Mouse (Mus musculus) heart, postnatal 0 days (tissue): Measurements from ENCODE around the gene Hoxb5. TPM values are rescaled to one million over a fixed set of nuclear protein-coding genes. Genes with fewer than 3 reads are reported as not detected.
A peak's percentile ranks its signal among the peaks of the same experiment; 100 is the strongest.

Experiments used
- ATAC-seq: fragments of 200-750 bp; cut with Nextera tagmentation; 2 replicates; pipeline ENCODE4 v1.8.0; 2017; ENCODE audit warnings: low read depth, moderate number of reproducible peaks, moderate library complexity; ENCODE audit not compliant: insufficient read depth
- DNase-seq: peaks from one replicate; pipeline ENCODE4 v3.0.0-alpha.2; 2016; ENCODE audit warnings: low spot score
- H3K27ac ChIP-seq: fragments of 300-500 bp; sonication (generic); 2 replicates; pipeline ENCODE4 v1.5.1; 2014; ENCODE audit warnings: low read depth, mild to moderate bottlenecking
- H3K27me3 ChIP-seq: fragments of 300-500 bp; sonication (generic); 2 replicates; pipeline ENCODE4 v1.6.1; 2014; ENCODE audit warnings: low read length, mixed read lengths; ENCODE audit not compliant: control insufficient read depth, insufficient read depth
- H3K36me3 ChIP-seq: fragments of 300-500 bp; sonication (generic); replicated peaks from 2 replicates; pipeline ENCODE4 v1.6.1; 2014; ENCODE audit warnings: low read length, mixed read lengths; ENCODE audit not compliant: control insufficient read depth, insufficient read depth
- H3K4me1 ChIP-seq: fragments of 300-500 bp; sonication (generic); 2 replicates; pipeline ENCODE4 v1.6.1; 2014; ENCODE audit warnings: antibody characterized with exemption; ENCODE audit not compliant: control insufficient read depth, insufficient read depth
- H3K4me2 ChIP-seq: fragments of 300-500 bp; sonication (generic); 2 replicates; pipeline ENCODE4 v1.6.1; 2014; ENCODE audit warnings: low read depth, mild to moderate bottlenecking, low read length, moderate library complexity
- H3K4me3 ChIP-seq: fragments of 300-500 bp; sonication (generic); 2 replicates; pipeline ENCODE4 v1.5.1; 2014; ENCODE audit warnings: low read depth, low read length
- H3K9ac ChIP-seq: fragments of 300-500 bp; sonication (generic); replicated peaks from 2 replicates; pipeline ENCODE4 v1.6.1; 2014; ENCODE audit warnings: low read depth, low read length, mixed read lengths
- H3K9me3 ChIP-seq: fragments of 300-500 bp; sonication (generic); replicated peaks from 2 replicates; pipeline ENCODE4 v1.6.1; 2016; ENCODE audit warnings: low read length; ENCODE audit not compliant: control insufficient read depth
- CTCF ChIP-seq: IDR thresholded peaks from 2 replicates; pipeline ENCODE4 v1.5.1; 2016; ENCODE audit warnings: antibody characterized with exemption, control low read depth, low read depth
- EP300 ChIP-seq: IDR thresholded peaks from 2 replicates; pipeline ENCODE4 v1.6.1; 2016; ENCODE audit warnings: antibody characterized with exemption, low read depth
- WGBS: fragments of 180-500 bp; shearing (Covaris S2); extraction: QIAGEN DNeasy Blood & Tissue Kit; methylation state at CpG from one replicate; pipeline ENCODE4 v1.1.7; 2014; 5-methylcytosine and 5-hydroxymethylcytosine counted together
- polyA plus RNA-seq: library from polyadenylated mRNA; unstranded; fragments of >200 nt; fragmentation: Nextera tagmentation; extraction: Ambion mirVana; gene quantifications from 2 replicates; pipeline ENCODE4 v1.2.1, GENCODE M21; 2015
- total RNA-seq: library from RNA; depleted of rRNA; stranded (reverse); fragments of >200 nt; gene quantifications from 2 replicates; pipeline ENCODE4 v1.2.3, GENCODE M21; 2014; ENCODE audit warnings: low replicate concordance

Hoxb5 gene
- total and polyA plus RNA-seq, 2 experiments from 2014 or later: 0.08 to 0.19 TPM

GRCm38 (mm10) chr11:96313806-96314428, 10.8 kb downstream of the Hoxb5 start:
- H3K9ac ChIP-seq: no peak overlapping the region

DNA sequence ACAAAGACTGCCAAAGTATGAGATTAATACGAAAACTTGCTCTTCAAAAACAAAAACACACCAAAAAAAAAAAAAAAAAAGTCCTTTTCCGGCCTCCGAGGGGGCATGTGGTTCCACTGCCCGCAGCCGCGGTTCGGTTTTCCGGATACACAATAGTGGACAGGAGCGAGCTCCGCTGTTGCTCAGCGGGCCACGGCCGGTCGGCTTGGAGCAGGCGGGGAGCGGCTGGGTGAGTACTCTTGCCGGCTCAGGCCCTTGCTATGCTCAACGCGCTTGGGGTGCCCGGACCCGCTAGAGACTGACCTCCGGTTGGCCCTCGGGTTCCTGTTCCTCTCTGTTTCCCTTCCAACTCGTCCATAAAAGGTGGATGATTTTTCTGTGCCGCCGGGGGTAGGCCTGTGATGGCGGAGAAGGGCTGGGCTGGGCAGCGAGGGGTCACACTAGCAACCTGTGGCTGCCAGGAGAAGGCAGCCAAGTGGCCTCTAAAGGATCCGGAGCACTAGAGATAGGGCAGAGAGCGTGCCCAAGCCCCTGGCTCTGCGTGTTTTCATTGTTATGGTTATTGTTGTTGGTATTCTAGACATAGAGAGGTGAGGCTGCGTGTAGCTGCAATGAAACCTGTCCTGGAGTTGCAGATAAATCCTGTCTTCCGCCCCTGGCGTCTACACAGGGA, 11.7 kb downstream of the Hoxb5 start:
- peak overlapping the region; percentile 41 for H3K4me2 ChIP-seq
- H3K9me3 ChIP-seq: no peaks in the 10 kb centered on the region
- no peak overlapping the region for H3K9ac ChIP-seq
- H3K4me3 ChIP-seq: peak overlapping the region; percentile 12
- peaks cover 100% of the 10 kb centered on the region for H3K27me3 ChIP-seq
- WGBS: 4% methylated on average over 34 of the region's 34 CpGs
- ATAC-seq (no peak), DNase-seq (no peak)
- TF ChIP-seq CTCF (no peak), EP300 (no peak)
- no peaks in the 10 kb centered on the region for H3K36me3 ChIP-seq
- no peak overlapping the region for H3K27ac ChIP-seq
- no peaks in the 10 kb centered on the region for H3K4me1 ChIP-seq

More at GRCm38 (mm10) chr11:96313806-96314428, 10.8 kb downstream of the Hoxb5 start:
- no peak for TF ChIP-seq CTCF
- TF ChIP-seq EP300: no peak
- Histone ChIP-seq H3K4me3 (no peak overlapping the region), H3K36me3 (no peaks in the 10 kb centered on the region), H3K4me1 (no peaks in the 10 kb centered on the region), H3K27ac (no peak overlapping the region), H3K4me2 (peak overlapping the region; percentile 41), H3K27me3 (peaks cover 100% of the 10 kb centered on the region), H3K9me3 (no peaks in the 10 kb centered on the region)
- DNase-seq: no peak
- ATAC-seq: no peak
- WGBS: 19% methylated on average over 12 of the region's 12 CpGs

- H3K27ac ChIP-seq: no peak overlapping the region
- peak overlapping the region; percentile 41 for H3K4me2 ChIP-seq
- H3K9me3 ChIP-seq: no peaks in the 10 kb centered on the region
- peak overlapping the region; percentile 12 for H3K4me3 ChIP-seq
- H3K4me1 ChIP-seq: no peaks in the 10 kb centered on the region
- TF ChIP-seq CTCF (no peak), EP300 (no peak)
- peaks cover 100% of the 10 kb centered on the region for H3K27me3 ChIP-seq
- 13% methylated on average over 5 of the region's 5 CpGs for WGBS
- no peaks in the 10 kb centered on the region for H3K36me3 ChIP-seq
- DNase-seq: no peak
- ATAC-seq: no peak
- no peak overlapping the region for H3K9ac ChIP-seq
Measured at GRCm38 (mm10) chr11:96315344-96315681, 12.2 kb downstream of the Hoxb5 start.

GRCm38 (mm10) chr11:96316696-96317607, 13.8 kb downstream of the Hoxb5 start:
- H3K4me2 ChIP-seq: no peak overlapping the region
- H3K27ac ChIP-seq: no peak overlapping the region
- no peak overlapping the region for H3K9ac ChIP-seq
- no peaks in the 10 kb centered on the region for H3K9me3 ChIP-seq
- no peaks in the 10 kb centered on the region for H3K36me3 ChIP-seq
- DNase-seq: no peak
- TF ChIP-seq EP300 (no peak), CTCF (no peak)
- no peaks in the 10 kb centered on the region for H3K4me1 ChIP-seq
- peaks cover 100% of the 10 kb centered on the region for H3K27me3 ChIP-seq
- no peak for ATAC-seq
- H3K4me3 ChIP-seq: no peak overlapping the region
- WGBS: 19% methylated on average over 18 of the region's 18 CpGs

GRCm38 (mm10) chr11:96317608-96318367, 14.7 kb downstream of the Hoxb5 start, which contains the start of gene Hoxb4:
Hoxb4 (plus strand) TSS chr11:96318267.
- peak within 1 kb of the TSS; percentile 79 for H3K27ac ChIP-seq
- peak within 1 kb of the TSS; percentile 47 for H3K9ac ChIP-seq
- no peaks in the 10 kb centered on the region for H3K9me3 ChIP-seq
- TF ChIP-seq EP300 (no peak), CTCF (no peak)
- no peaks in the 10 kb centered on the region for H3K4me1 ChIP-seq
- no peaks in the 10 kb centered on the region for H3K36me3 ChIP-seq
- peak within 1 kb of the TSS; percentile 59 for H3K4me2 ChIP-seq
- 10% methylated on average over 28 of the region's 28 CpGs for WGBS
- H3K4me3 ChIP-seq: peak within 1 kb of the TSS; percentile 47
- ATAC-seq (no peak), DNase-seq (no peak)
- H3K27me3 ChIP-seq: peaks cover 100% of the 10 kb centered on the region
